ENCODE assay signal across 11 mouse cellular contexts in genomic region chr14:24508070-24508773, GRCm38 (mm10). TPM values are rescaled to one million over a fixed set of nuclear protein-coding genes. Genes with fewer than 3 reads are reported as not detected.
DNase-seq lines count a peak whose midpoint lies in the region; ATAC-seq lines count a peak whose summit lies in the region.
"Had no signal": no experiment of that assay in that cellular context is flagged by ENCODE, and none has a peak within 500 bp of the region (broad histone marks: within the 10 kb centered on the region; RNA-seq: fewer than 3 reads in every experiment).

No protein-coding gene starts in this region.

- peaks cover 14% of the 10 kb centered on the region for H3K4me1 ChIP-seq in lung, embryonic 16.5 days (replicated peaks; ENCODE audit: control insufficient read depth, insufficient read depth, low read length)
- peaks cover 20% of the 10 kb centered on the region for H3K4me1 ChIP-seq in limb, embryonic 15.5 days

- H3K9me3 ChIP-seq in lung, embryonic 16.5 days (ENCODE audit: control insufficient read depth, low read length): peaks cover 4% of the 10 kb centered on the region; the same call in 1 of the 2 replicates
- 0 out of 2 replicates have a peak, but pooled peaks cover 4% of the 10 kb centered on the region for H3K9me3 ChIP-seq in limb, embryonic 15.5 days

- peak overlapping the region; percentile 17; the same call in 1 of the 2 replicates for H3K9ac ChIP-seq in lung, embryonic 16.5 days (ENCODE audit: low read length)
- H3K9ac ChIP-seq in limb, embryonic 15.5 days: no peak overlapping the region
- H3K9ac ChIP-seq: liver, postnatal 0 days had no signal

- H3K27me3 ChIP-seq in lung, embryonic 16.5 days (ENCODE audit: control insufficient read depth, insufficient read depth, low read depth, low read length): no peaks in the 10 kb centered on the region
- H3K27me3 ChIP-seq in limb, embryonic 15.5 days: no peaks in the 10 kb centered on the region

- H3K4me2 ChIP-seq in lung, embryonic 16.5 days (ENCODE audit: low read depth, low read length): peak overlapping the region; percentile 37; the same call in 1 of the 2 replicates
- H3K4me2 ChIP-seq in limb, embryonic 15.5 days: peak overlapping the region; percentile 34

- DNase-seq in cerebellum, adult 8-10 months: peak; percentile 41
- DNase-seq in cerebellum, postnatal 4 days (ENCODE audit: low spot score in 2 of 2): no peak
- DNase-seq in lung, postnatal 36 days: no peak
- no peak for DNase-seq in thymus, postnatal 14 days
- DNase-seq in layer of hippocampus, adult 8-10 months (ENCODE audit: low spot score in 2 of 2): no peak
- DNase-seq: adrenal gland, postnatal 14 days; gastrocnemius, postnatal 25 days; liver, postnatal 0 days had no signal

- H3K27ac ChIP-seq in lung, embryonic 16.5 days (ENCODE audit: low read length): no peak overlapping the region
- no peak overlapping the region; the same call in 1 of the 2 replicates for H3K27ac ChIP-seq in limb, embryonic 15.5 days

- H3K36me3 ChIP-seq in lung, embryonic 16.5 days (ENCODE audit: control insufficient read depth, insufficient read depth, low read length): no peaks in the 10 kb centered on the region
- H3K36me3 ChIP-seq in limb, embryonic 15.5 days: no peaks in the 10 kb centered on the region

- no peak for ATAC-seq in lung, embryonic 16.5 days (ENCODE audit: low read depth)
- no peak for ATAC-seq in limb, embryonic 15.5 days (ENCODE audit: insufficient number of reproducible peaks, low FRiP score, low TSS enrichment, low read depth)
- ATAC-seq in erythroblast, adult 5-6 weeks (replicated peaks; ENCODE audit: low FRiP score, poor library complexity, severe bottlenecking): no peak
- ATAC-seq: liver, postnatal 0 days had no signal

- 20% methylated on average over 18 of the region's 18 CpGs for WGBS in lung, embryonic 16.5 days
- 23% methylated on average over 18 of the region's 18 CpGs for WGBS in limb, embryonic 15.5 days

- H3K4me3 ChIP-seq in lung, embryonic 16.5 days (ENCODE audit: low read length): 0 out of 2 replicates have a peak overlapping the region, but pooled peaks have one; percentile 7
- peak overlapping the region; percentile 13; the same call in 1 of the 2 replicates for H3K4me3 ChIP-seq in limb, embryonic 15.5 days

RNA-seq across cellular contexts. Expression of gene Rps24, which starts 21.3 kb away (rescaled TPM):
- polyA plus RNA-seq in lung, embryonic 16.5 days (2015; fragmentation: Nextera tagmentation; extraction: Ambion mirVana): 792 and 827 TPM in 2 replicates
- polyA plus RNA-seq in limb, embryonic 15.5 days (2015; fragmentation: Nextera tagmentation; extraction: Ambion mirVana): 698 and 866 TPM in 2 replicates
- total RNA-seq in layer of hippocampus, adult 8-10 months (2022): 100 to 1,000 TPM; 784 to 930 (median 855) TPM
- total RNA-seq in erythroblast, adult 5-6 weeks (2015; ENCODE audit: low replicate concordance): 843 and 907 TPM in 2 replicates
- 584 and 753 TPM in 2 replicates for total RNA-seq in erythroblast, adult 5-6 weeks (2017; ENCODE audit: low replicate concordance)

RNA-seq across cellular contexts. Expression of gene Polr3a, which starts 21.4 kb away (rescaled TPM):
- 16.8 and 17.9 TPM in 2 replicates for polyA plus RNA-seq in lung, embryonic 16.5 days (2015; fragmentation: Nextera tagmentation; extraction: Ambion mirVana)
- polyA plus RNA-seq in limb, embryonic 15.5 days (2015; fragmentation: Nextera tagmentation; extraction: Ambion mirVana): 17.0 and 19.4 TPM in 2 replicates
- total RNA-seq in layer of hippocampus, adult 8-10 months (2022): 10 to 100 TPM; 34.5 to 37.9 (median 37.0) TPM
- total RNA-seq in erythroblast, adult 5-6 weeks (2015; ENCODE audit: low replicate concordance): 1.3 and 3.1 TPM in 2 replicates
- total RNA-seq in erythroblast, adult 5-6 weeks (2017; ENCODE audit: low replicate concordance): 1.5 and 5.3 TPM in 2 replicates

Comparison
In these comparisons a context has a peak if more than half of its experiments do, and no peak if none do; other contexts are left out.
1. RNA of gene Polr3a, which starts 21.4 kb away (total RNA-seq): 34.5 to 37.9 TPM in layer of hippocampus, adult 8-10 months; 1.3 to 5.3 TPM in erythroblast, adult 5-6 weeks; every median in the first group is over 4 times any median in the second.